Comparison of ENCODE assay signal across 12 mouse cellular contexts in genomic region chr13:44056716-44057115, GRCm38 (mm10).
DNase-seq lines count a peak whose midpoint lies in the region; ATAC-seq lines count a peak whose summit lies in the region.
"Had no signal": no experiment of that assay in that cellular context is flagged by ENCODE, and none has a peak within 500 bp of the region (broad histone marks: within the 10 kb centered on the region; RNA-seq: fewer than 3 reads in every experiment).

No protein-coding gene starts in this region.

- no peaks in the 10 kb centered on the region for H3K27me3 ChIP-seq in heart, embryonic 10.5 days (ENCODE audit: insufficient read depth, poor library complexity, severe bottlenecking)
- no peaks in the 10 kb centered on the region for H3K27me3 ChIP-seq in kidney, embryonic 16.5 days (ENCODE audit: insufficient read depth, low read length)
- peaks cover 5% of the 10 kb centered on the region for H3K27me3 ChIP-seq in embryonic facial prominence, embryonic 15.5 days
- H3K27me3 ChIP-seq in intestine, embryonic 16.5 days (replicated peaks; ENCODE audit: control insufficient read depth, insufficient read depth, low read length), result no peaks in the 10 kb centered on the region

- H3K4me2 ChIP-seq in kidney, embryonic 16.5 days (replicated peaks; ENCODE audit: low read depth, low read length), result no peak overlapping the region
- peak overlapping the region; percentile 39; the same call in 1 of the 2 replicates for H3K4me2 ChIP-seq in embryonic facial prominence, embryonic 15.5 days (replicated peaks)
- H3K4me2 ChIP-seq in intestine, embryonic 16.5 days (ENCODE audit: low read depth, low read length), result peak overlapping the region; percentile 25; the same call in 1 of the 2 replicates

- 0 out of 2 replicates have a peak overlapping the region, but pooled peaks have one; percentile 22 for H3K9ac ChIP-seq in kidney, embryonic 16.5 days (replicated peaks; ENCODE audit: low read length)
- no peak overlapping the region for H3K9ac ChIP-seq in embryonic facial prominence, embryonic 15.5 days
- 0 out of 2 replicates have a peak overlapping the region, but pooled peaks have one; percentile 0 for H3K9ac ChIP-seq in intestine, embryonic 16.5 days (ENCODE audit: low read depth, low read length)

- H3K27ac ChIP-seq in heart, embryonic 10.5 days, result peak overlapping the region; percentile 84; the same call in 1 of the 2 replicates
- peak overlapping the region; percentile 65; the same call in 1 of the 2 replicates for H3K27ac ChIP-seq in kidney, embryonic 16.5 days (ENCODE audit: low read length)
- H3K27ac ChIP-seq in embryonic facial prominence, embryonic 15.5 days (replicated peaks), result no peak overlapping the region
- peak overlapping the region; percentile 23 for H3K27ac ChIP-seq in intestine, embryonic 16.5 days (ENCODE audit: low read length)

- H3K9me3 ChIP-seq in heart, embryonic 10.5 days, result no peaks in the 10 kb centered on the region
- no peaks in the 10 kb centered on the region for H3K9me3 ChIP-seq in kidney, embryonic 16.5 days (ENCODE audit: low read length)
- H3K9me3 ChIP-seq in embryonic facial prominence, embryonic 15.5 days (replicated peaks), result no peaks in the 10 kb centered on the region
- H3K9me3 ChIP-seq in intestine, embryonic 16.5 days (ENCODE audit: control insufficient read depth, low read length), result no peaks in the 10 kb centered on the region

- 83% methylated on average over 9 of the region's 9 CpGs for WGBS in heart, embryonic 10.5 days
- WGBS in kidney, embryonic 16.5 days, result 56% methylated on average over 9 of the region's 9 CpGs
- 67% methylated on average over 9 of the region's 9 CpGs for WGBS in embryonic facial prominence, embryonic 15.5 days
- WGBS in intestine, embryonic 16.5 days, result 57% methylated on average over 9 of the region's 9 CpGs

- ATAC-seq in kidney, embryonic 16.5 days (ENCODE audit: low FRiP score, low TSS enrichment), result no peak
- ATAC-seq in embryonic facial prominence, embryonic 15.5 days (ENCODE audit: insufficient number of reproducible peaks, low FRiP score, low TSS enrichment, low read depth), result no peak
- no peak for ATAC-seq in intestine, embryonic 16.5 days
- no peak for ATAC-seq in CD4-positive, CD25-positive, alpha-beta regulatory T cell, adult 4 months
- ATAC-seq in erythroblast, adult 5-6 weeks (replicated peaks; ENCODE audit: low FRiP score, poor library complexity, severe bottlenecking), result no peak

- peaks cover 58% of the 10 kb centered on the region for H3K4me1 ChIP-seq in heart, embryonic 10.5 days
- peaks cover 24% of the 10 kb centered on the region for H3K4me1 ChIP-seq in kidney, embryonic 16.5 days (ENCODE audit: insufficient read depth, low read length)
- H3K4me1 ChIP-seq in embryonic facial prominence, embryonic 15.5 days, result peaks cover 18% of the 10 kb centered on the region
- H3K4me1 ChIP-seq in intestine, embryonic 16.5 days (ENCODE audit: control insufficient read depth, insufficient read depth, low read length), result peaks cover 16% of the 10 kb centered on the region; the same call in 1 of the 2 replicates

- intact Hi-C loops in heart, postnatal 25 days (cut with DNase I), result no loop called here

- H3K36me3 ChIP-seq in heart, embryonic 10.5 days, result no peaks in the 10 kb centered on the region
- no peaks in the 10 kb centered on the region for H3K36me3 ChIP-seq in kidney, embryonic 16.5 days (ENCODE audit: insufficient read depth, low read length)
- H3K36me3 ChIP-seq in embryonic facial prominence, embryonic 15.5 days, result no peaks in the 10 kb centered on the region
- H3K36me3 ChIP-seq in intestine, embryonic 16.5 days (ENCODE audit: control insufficient read depth, insufficient read depth, low read length), result no peaks in the 10 kb centered on the region

- no peak overlapping the region for H3K4me3 ChIP-seq in heart, embryonic 10.5 days
- no peak overlapping the region for H3K4me3 ChIP-seq in kidney, embryonic 16.5 days (ENCODE audit: low read length)
- H3K4me3 ChIP-seq in embryonic facial prominence, embryonic 15.5 days (replicated peaks), result no peak overlapping the region
- H3K4me3 ChIP-seq in intestine, embryonic 16.5 days (ENCODE audit: low read length), result no peak overlapping the region

- no peak for DNase-seq in heart, embryonic 10.5 days (ENCODE audit: low spot score)
- no peak for DNase-seq in heart, postnatal 25 days (ENCODE audit: low spot score)
- no peak for DNase-seq in kidney, adult 18-20 months
- DNase-seq: adrenal gland, postnatal 25 days; gastrocnemius, postnatal 10 days; lung, adult 2 months; retina, postnatal 1 day had no signal
